Mouse (Mus musculus): ENCODE measurements around the gene Dnmt3c.

- TF ChIP-seq CTCF (IDR thresholded peaks at IDR 0.05; ENCODE audit: low read depth, low read length) (no peak), GATA1 (IDR thresholded peaks at IDR 0.05; ENCODE audit: borderline replicate concordance, low read length) (no peak), TAL1 (conservative IDR thresholded peaks at IDR 0.05; ENCODE audit: low read depth, low read length) (no peak), GATA2 (IDR thresholded peaks at IDR 0.05; ENCODE audit: borderline replicate concordance, low read depth, low read length) (no peak)
Measured at GRCm38 (mm10) chr2:153703389-153703788, 6.9 kb downstream of the Dnmt3c start.

Measured in G1E (cell line).